Mouse (Mus musculus) CH12.LX (cell line): ENCODE data around the gene Tpm4. TPM values are rescaled to one million over a fixed set of nuclear protein-coding genes. Genes with fewer than 3 reads are reported as not detected.

Experiments
- DNase-seq: peaks from one replicate; pipeline ENCODE4 v3.0.0-alpha.2; 2013; ENCODE audit errors: extremely low read depth
- H3K27ac ChIP-seq: 2 replicates; pipeline ENCODE4 v1.5.1; 2012; ENCODE audit warnings: low read depth, mild to moderate bottlenecking, control low read depth, moderate library complexity; ENCODE audit not compliant: insufficient read depth
- H3K27me3 ChIP-seq: replicated peaks from 2 replicates; pipeline ENCODE3; 2012; ENCODE audit warnings: inconsistent platforms
- H3K36me3 ChIP-seq, 2 experiments: replicated peaks in 1 of 2; 2 replicates each; pipeline versions ENCODE3 to v1.6.1; 2012; ENCODE audit warnings: inconsistent platforms in 1 of 2, low read length in 1 of 2, mild to moderate bottlenecking in 1 of 2, mixed read lengths in 1 of 2, moderate library complexity in 1 of 2; ENCODE audit not compliant: control insufficient read depth in 1 of 2, insufficient read depth in 1 of 2
- H3K4me1 ChIP-seq, 2 experiments: 2 replicates each; pipeline ENCODE4 v1.6.1; 2012; ENCODE audit warnings: inconsistent platforms in 1 of 2, moderate library complexity in 1 of 2; ENCODE audit not compliant: insufficient read depth in 2 of 2, control insufficient read depth in 1 of 2
- H3K4me2 ChIP-seq: 2 replicates; pipeline ENCODE4 v1.6.1; 2012; ENCODE audit warnings: low read depth, mild to moderate bottlenecking, control low read depth; ENCODE audit not compliant: poor library complexity, insufficient read depth, severe bottlenecking
- H3K4me3 ChIP-seq, 3 experiments: fragments of 150-350 bp in 1 of 3; sonication (generic) in 1 of 3; replicated peaks in 1 of 3; 2 replicates each; pipeline versions ENCODE3 to v1.5.1; 2011 to 2012; ENCODE audit warnings: low read depth in 2 of 3, low read length in 2 of 3, mild to moderate bottlenecking in 2 of 3, moderate library complexity in 2 of 3, control low read depth in 1 of 3, improper control_type of control experiment in 1 of 3, inconsistent platforms in 1 of 3, mixed read lengths in 1 of 3; ENCODE audit not compliant: poor library complexity in 1 of 3
- H3K79me2 ChIP-seq: replicated peaks from 2 replicates; pipeline ENCODE4 v1.6.1; 2012; ENCODE audit warnings: mild to moderate bottlenecking, moderate library complexity; ENCODE audit not compliant: control insufficient read depth, poor library complexity, insufficient read depth, severe bottlenecking; ENCODE audit errors: extremely low read depth
- H3K9ac ChIP-seq: 2 replicates; pipeline ENCODE4 v1.6.1; 2012; ENCODE audit warnings: low read depth, mild to moderate bottlenecking, control low read depth, moderate library complexity; ENCODE audit not compliant: insufficient read depth
- H3K9me3 ChIP-seq: replicated peaks from 2 replicates; pipeline ENCODE3; 2012; ENCODE audit warnings: low read length, inconsistent platforms, mixed read lengths
- BHLHE40 ChIP-seq: IDR thresholded peaks from 2 replicates; pipeline ENCODE4 v1.6.1; 2011; ENCODE audit warnings: mild to moderate bottlenecking, low read depth, low read length, improper control_type of control experiment
- CHD1 ChIP-seq: IDR thresholded peaks from 2 replicates; pipeline ENCODE4 v1.6.1; 2012; ENCODE audit warnings: low read depth, low read length, improper control_type of control experiment, inconsistent platforms
- CHD2 ChIP-seq: IDR thresholded peaks from 2 replicates; pipeline ENCODE4 v1.6.1; 2011; ENCODE audit warnings: low read length, improper control_type of control experiment
- CTCF ChIP-seq, 2 experiments: IDR thresholded peaks in 1 of 2; conservative IDR thresholded peaks in 1 of 2; 2 replicates each; pipeline ENCODE4 v1.5.1; 2011 to 2012; ENCODE audit warnings: low read depth in 2 of 2, low read length in 2 of 2, improper control_type of control experiment in 1 of 2, inconsistent platforms in 1 of 2, mild to moderate bottlenecking in 1 of 2, moderate library complexity in 1 of 2
- ELF1 ChIP-seq: IDR thresholded peaks from 2 replicates; pipeline ENCODE4 v1.6.1; 2014; ENCODE audit warnings: low read depth, mild to moderate bottlenecking, inconsistent platforms, low read length, improper control_type of control experiment
- ETS1 ChIP-seq: conservative IDR thresholded peaks from 2 replicates; pipeline ENCODE4 v1.6.1; 2012; ENCODE audit warnings: low read depth, mild to moderate bottlenecking, inconsistent platforms, low read length, improper control_type of control experiment, moderate library complexity
- GABPA ChIP-seq: IDR thresholded peaks from 2 replicates; pipeline ENCODE4 v1.6.1; 2012; ENCODE audit warnings: low read depth, low read length, improper control_type of control experiment, inconsistent platforms; ENCODE audit not compliant: insufficient replicate concordance
- HCFC1 ChIP-seq: IDR thresholded peaks from 2 replicates; pipeline ENCODE4 v1.6.1; 2012; ENCODE audit warnings: low read depth, mild to moderate bottlenecking, inconsistent platforms, low read length, improper control_type of control experiment
- IRF4 ChIP-seq: IDR thresholded peaks from 2 replicates; pipeline ENCODE4 v1.6.1; 2014; ENCODE audit warnings: low read depth, mild to moderate bottlenecking, inconsistent platforms, low read length, improper control_type of control experiment
- KAT2A ChIP-seq: IDR thresholded peaks from 2 replicates; pipeline ENCODE4 v1.6.1; 2012; ENCODE audit warnings: low read length, improper control_type of control experiment, inconsistent platforms; ENCODE audit not compliant: insufficient replicate concordance
- MAFK ChIP-seq: IDR thresholded peaks from 2 replicates; pipeline ENCODE4 v1.6.1; 2011; ENCODE audit warnings: low read length, improper control_type of control experiment; ENCODE audit not compliant: insufficient replicate concordance
- MAX ChIP-seq: IDR thresholded peaks from 2 replicates; pipeline ENCODE4 v1.6.1; 2011; ENCODE audit warnings: low read length, improper control_type of control experiment
- MAZ ChIP-seq: IDR thresholded peaks from 2 replicates; pipeline ENCODE4 v1.6.1; 2012; ENCODE audit warnings: low read depth, mild to moderate bottlenecking, inconsistent platforms, low read length, improper control_type of control experiment, moderate library complexity
- MEF2A ChIP-seq: IDR thresholded peaks from 2 replicates; pipeline ENCODE4 v1.6.1; 2014; ENCODE audit warnings: low read depth, mild to moderate bottlenecking, inconsistent platforms, low read length, improper control_type of control experiment, borderline replicate concordance
- MXI1 ChIP-seq: IDR thresholded peaks from 2 replicates; pipeline ENCODE4 v1.6.1; 2011; ENCODE audit warnings: mild to moderate bottlenecking, low read depth, low read length, improper control_type of control experiment
- NELFE ChIP-seq: IDR thresholded peaks from 2 replicates; pipeline ENCODE4 v1.6.1; 2011; ENCODE audit warnings: low read depth, low read length, improper control_type of control experiment
- NRF1 ChIP-seq: IDR thresholded peaks from 2 replicates; pipeline ENCODE4 v1.6.1; 2014; ENCODE audit warnings: low read depth, mild to moderate bottlenecking, inconsistent platforms, low read length, improper control_type of control experiment, moderate library complexity
- PAX5 ChIP-seq: IDR thresholded peaks from 2 replicates; pipeline ENCODE4 v1.6.1; 2012; ENCODE audit warnings: low read length, inconsistent platforms, mixed read lengths
- POLR2AphosphoS2 ChIP-seq: IDR thresholded peaks from 2 replicates; pipeline ENCODE4 v1.6.1; 2011; ENCODE audit warnings: low read depth, low read length, improper control_type of control experiment
- RCOR1 ChIP-seq: conservative IDR thresholded peaks from 2 replicates; pipeline ENCODE4 v1.6.1; 2012; ENCODE audit warnings: low read depth, mild to moderate bottlenecking, inconsistent platforms, low read length, improper control_type of control experiment
- SIN3A ChIP-seq: IDR thresholded peaks from 2 replicates; pipeline ENCODE4 v1.6.1; 2012; ENCODE audit warnings: low read length, improper control_type of control experiment, inconsistent platforms
- SMC3 ChIP-seq: IDR thresholded peaks from 2 replicates; pipeline ENCODE4 v1.6.1; 2011; ENCODE audit warnings: low read depth, low read length, improper control_type of control experiment
- TBP ChIP-seq: conservative IDR thresholded peaks from 2 replicates; pipeline ENCODE4 v1.6.1; 2011; ENCODE audit warnings: low read depth, low read length, improper control_type of control experiment
- TCF12 ChIP-seq: IDR thresholded peaks from 2 replicates; pipeline ENCODE4 v1.6.1; 2014; ENCODE audit warnings: low read depth, mild to moderate bottlenecking, inconsistent platforms, low read length, improper control_type of control experiment
- UBTF ChIP-seq: IDR thresholded peaks from 2 replicates; pipeline ENCODE4 v1.6.1; 2012; ENCODE audit warnings: low read depth, mild to moderate bottlenecking, inconsistent platforms, low read length, improper control_type of control experiment, moderate library complexity
- USF1 ChIP-seq: IDR thresholded peaks from 2 replicates; pipeline ENCODE4 v1.6.1; 2014; ENCODE audit warnings: low read depth, mild to moderate bottlenecking, inconsistent platforms, low read length, improper control_type of control experiment
- USF2 ChIP-seq: conservative IDR thresholded peaks from 2 replicates; pipeline ENCODE4 v1.6.1; 2011; ENCODE audit warnings: low read depth, low read length, improper control_type of control experiment
- ZKSCAN1 ChIP-seq: IDR thresholded peaks from 2 replicates; pipeline ENCODE4 v1.6.1; 2012; ENCODE audit warnings: low read depth, inconsistent platforms, low read length, improper control_type of control experiment, borderline replicate concordance
- ZMIZ1 ChIP-seq: IDR thresholded peaks from 2 replicates; pipeline ENCODE4 v1.6.1; 2012; ENCODE audit warnings: low read depth, mild to moderate bottlenecking, inconsistent platforms, low read length, improper control_type of control experiment
- dilution Hi-C: fragments of 300-500 bp; cut with MboI; formaldehyde crosslinking; loops from 2 replicates; pipeline ENCODE4 v1.14.3; 2020; ENCODE audit warnings: low sequenced_read_pairs; ENCODE audit not compliant: extremely low pct_unique_long_range_greater_than_20kb, extremely low pct_ligation_motif_present
- in situ Hi-C: fragments of 300-500 bp; cut with MboI; formaldehyde crosslinking; loops from 3 replicates; pipeline ENCODE4 v1.14.3; 2019; ENCODE audit warnings: low sequenced_read_pairs, low pct_ligation_motif_present, low pct_unique_long_range_greater_than_20kb, mixed read lengths
- polyA plus RNA-seq: library from polyadenylated mRNA; unstranded; fragments of >175 nt; gene quantifications from 2 replicates; pipeline ENCODE4 v1.2.1, GENCODE M21; 2012; ENCODE audit warnings: low read depth; ENCODE audit not compliant: insufficient read length
- total RNA-seq, 2 experiments: library from RNA; depleted of rRNA; stranded (reverse); fragments of 300-350 nt in 1 of 2; fragments of >200 nt in 1 of 2; gene quantifications; 2 replicates each; pipeline ENCODE4 v1.2.3; 2012 to 2014

Gene Tpm4
- total and polyA plus RNA-seq, 3 experiments: 96.2 to 284 (median 203) TPM

GRCm38 (mm10) chr8:72133507-72133906 lies 1.3 kb upstream of the Tpm4 start:
- Histone ChIP-seq H3K27ac (no peak overlapping the region), H3K79me2 (peaks cover 19% of the 10 kb centered on the region), H3K36me3 (peaks cover 2 to 8% of the 10 kb centered on the region in 2 experiments), H3K27me3 (no peaks in the 10 kb centered on the region), H3K9me3 (no peaks in the 10 kb centered on the region), H3K4me1 (peaks cover 5 to 38% of the 10 kb centered on the region in 2 experiments; a peak in 3 of 4 replicates), H3K4me2 (no peak overlapping the region), H3K9ac (no peak overlapping the region), H3K4me3 (no peak overlapping the region)
- TF ChIP-seq ZKSCAN1 (no peak), SIN3A (no peak), MAX (no peak), SMC3 (no peak), ETS1 (no peak), BHLHE40 (no peak), NRF1 (no peak), KAT2A (no peak), MEF2A (no peak), POLR2AphosphoS2 (no peak), TBP (no peak), IRF4 (no peak), MAZ (no peak), USF2 (no peak), MXI1 (no peak), USF1 (no peak)
- in situ Hi-C loops (no loop called here), dilution Hi-C loops (no loop called here)
- no peak for DNase-seq

- Histone ChIP-seq H3K79me2 (peaks cover 19% of the 10 kb centered on the region), H3K27ac (peak overlapping the region; percentile 51), H3K9me3 (no peaks in the 10 kb centered on the region), H3K4me1 (peaks cover 12 to 53% of the 10 kb centered on the region in 2 experiments), H3K36me3 (peaks cover 14 to 26% of the 10 kb centered on the region in 2 experiments), H3K9ac (peak overlapping the region; percentile 78), H3K4me3 (peak overlapping the region; percentile 79 to 95 (median 88)), H3K27me3 (no peaks in the 10 kb centered on the region), H3K4me2 (peak overlapping the region; percentile 41)
- dilution Hi-C loops: no loop called here
- in situ Hi-C loops: no loop called here
- DNase-seq: peak; percentile 32
- TF ChIP-seq MAZ (peak; percentile 54; the same call in 1 of the 2 replicates), MXI1 (peak; percentile 26), BHLHE40 (peak; percentile 21; the same call in 1 of the 2 replicates), NRF1 (0 out of 2 replicates have a peak, but pooled peaks have one; percentile 5), HCFC1 (no peak), USF1 (no peak), ZMIZ1 (no peak), CHD1 (peak; percentile 47; the same call in 1 of the 2 replicates), ZKSCAN1 (no peak), MAFK (no peak), MAX (no peak), TBP (no peak), NELFE (0 out of 2 replicates have a peak, but pooled peaks have one; percentile 9), CHD2 (peak; percentile 16; the same call in 1 of the 2 replicates), UBTF (0 out of 2 replicates have a peak, but pooled peaks have one; percentile 19), CTCF (conservative IDR thresholded peaks at IDR 0.05 in 1 of 2, IDR thresholded peaks at IDR 0.05 in 1 of 2; ENCODE audit: low read depth in 2 of 2, low read length in 2 of 2) (peak in 1 of 2 experiments; percentile 48; a peak in 2 of 4 replicates), TCF12 (peak; percentile 4; the same call in 1 of the 2 replicates), ELF1 (peak; percentile 38; the same call in 1 of the 2 replicates), SIN3A (0 out of 2 replicates have a peak, but pooled peaks have one; percentile 28), GABPA (no peak), RCOR1 (no peak; the same call in 1 of the 2 replicates), PAX5 (no peak)
These were observed 899 bp downstream of the Tpm4 start for GRCm38 (mm10) chr8:72135446-72136301.
